Mouse (Mus musculus) megakaryocyte, embryonic 14.5 days (primary cell): ENCODE measurements around the gene Lrp8. TPM values are rescaled to one million over a fixed set of nuclear protein-coding genes. Genes with fewer than 3 reads are reported as not detected.

Experiments
- H3K27me3 ChIP-seq: replicated peaks from 2 replicates; pipeline ENCODE3; 2012; ENCODE audit warnings: inconsistent platforms
- H3K36me3 ChIP-seq: replicated peaks from 2 replicates; pipeline ENCODE3; 2012; ENCODE audit warnings: low read length, inconsistent platforms, mixed read lengths
- H3K4me1 ChIP-seq: 2 replicates; pipeline ENCODE4 v1.6.1; 2012; ENCODE audit warnings: inconsistent platforms
- H3K4me3 ChIP-seq: replicated peaks from 2 replicates; pipeline ENCODE3; 2012; ENCODE audit warnings: moderate library complexity, mild to moderate bottlenecking, inconsistent platforms
- H3K9me3 ChIP-seq: 2 replicates; pipeline ENCODE4 v1.6.1; 2012; ENCODE audit warnings: inconsistent platforms
- FLI1 ChIP-seq: IDR thresholded peaks from 2 replicates; pipeline ENCODE4 v1.6.1; 2012; ENCODE audit warnings: low read length, inconsistent platforms, mixed read lengths
- GATA1 ChIP-seq: IDR thresholded peaks from 3 replicates; pipeline ENCODE4 v1.6.1; 2012; ENCODE audit warnings: mixed read lengths, low read length, inconsistent platforms, borderline replicate concordance
- polyA plus RNA-seq: library from polyadenylated mRNA; stranded (reverse); fragments of >175 nt; gene quantifications from 2 replicates; pipeline ENCODE4 v1.2.3, GENCODE M21; 2012; ENCODE audit warnings: low replicate concordance; ENCODE audit not compliant: insufficient read depth

Gene Lrp8
- 14.7 and 29.4 TPM in 2 replicates for polyA plus RNA-seq

GRCm38 (mm10) chr4:107802185-107802449, at the start of gene Lrp8:
Gene Lrp8 (plus strand): TSS chr4:107802261.
- Histone ChIP-seq H3K27me3 (no peaks in the 10 kb centered on the region), H3K4me1 (peaks cover 71% of the 10 kb centered on the region), H3K4me3 (peak within 1 kb of the TSS; percentile 96), H3K9me3 (no peaks in the 10 kb centered on the region), H3K36me3 (peaks cover 29% of the 10 kb centered on the region)
- TF ChIP-seq GATA1 (no peak), FLI1 (no peak)

- H3K4me3 ChIP-seq, result no peak overlapping the region
Observed at GRCm38 (mm10) chr4:107756222-107756621, 45.8 kb upstream of the Lrp8 start.

GRCm38 (mm10) chr4:107757487-107758470, 44.3 kb upstream of the Lrp8 start:
- H3K9me3 ChIP-seq, result no peaks in the 10 kb centered on the region
- TF ChIP-seq FLI1 (no peak), GATA1 (no peak)
- no peak overlapping the region for H3K4me3 ChIP-seq
- H3K36me3 ChIP-seq, result no peaks in the 10 kb centered on the region
- H3K4me1 ChIP-seq, result peaks cover 46% of the 10 kb centered on the region
- H3K27me3 ChIP-seq, result peaks cover 60% of the 10 kb centered on the region

More at GRCm38 (mm10) chr4:107756222-107756621, 45.8 kb upstream of the Lrp8 start:
- no peaks in the 10 kb centered on the region for H3K9me3 ChIP-seq
- no peaks in the 10 kb centered on the region for H3K36me3 ChIP-seq
- H3K27me3 ChIP-seq, result peaks cover 49% of the 10 kb centered on the region
- TF ChIP-seq GATA1, result no peak
- no peak for TF ChIP-seq FLI1
- H3K4me1 ChIP-seq, result peaks cover 61% of the 10 kb centered on the region

- H3K4me3 ChIP-seq, result no peak overlapping the region
- TF ChIP-seq FLI1 (no peak), GATA1 (no peak)
- peaks cover 64% of the 10 kb centered on the region for H3K27me3 ChIP-seq
- no peaks in the 10 kb centered on the region for H3K36me3 ChIP-seq
- H3K4me1 ChIP-seq, result peaks cover 40% of the 10 kb centered on the region
- no peaks in the 10 kb centered on the region for H3K9me3 ChIP-seq
Observed at GRCm38 (mm10) chr4:107758938-107759337, 43.1 kb upstream of the Lrp8 start.

GRCm38 (mm10) chr4:107763001-107763400, 39.1 kb upstream of the Lrp8 start:
- no peak overlapping the region for H3K4me3 ChIP-seq
- H3K9me3 ChIP-seq, result peaks cover 4% of the 10 kb centered on the region
- H3K4me1 ChIP-seq, result peaks cover 24% of the 10 kb centered on the region
- H3K27me3 ChIP-seq, result peaks cover 62% of the 10 kb centered on the region
- no peak for TF ChIP-seq FLI1
- no peak for TF ChIP-seq GATA1
- H3K36me3 ChIP-seq, result no peaks in the 10 kb centered on the region

GRCm38 (mm10) chr4:107763598-107763997, 38.5 kb upstream of the Lrp8 start:
- Histone ChIP-seq H3K4me1 (peaks cover 20% of the 10 kb centered on the region), H3K4me3 (no peak overlapping the region), H3K27me3 (peaks cover 60% of the 10 kb centered on the region), H3K9me3 (peaks cover 4% of the 10 kb centered on the region), H3K36me3 (no peaks in the 10 kb centered on the region)
- no peak for TF ChIP-seq GATA1
- no peak for TF ChIP-seq FLI1

- Histone ChIP-seq H3K27me3 (peaks cover 61% of the 10 kb centered on the region), H3K4me1 (peaks cover 16% of the 10 kb centered on the region), H3K4me3 (no peak overlapping the region), H3K36me3 (no peaks in the 10 kb centered on the region), H3K9me3 (peaks cover 4% of the 10 kb centered on the region)
- TF ChIP-seq FLI1 (no peak), GATA1 (no peak)
Observed at GRCm38 (mm10) chr4:107765196-107765813, 36.8 kb upstream of the Lrp8 start.

- Histone ChIP-seq H3K27me3 (peaks cover 54% of the 10 kb centered on the region), H3K36me3 (no peaks in the 10 kb centered on the region), H3K4me1 (peaks cover 16% of the 10 kb centered on the region), H3K4me3 (no peak overlapping the region), H3K9me3 (peaks cover 4% of the 10 kb centered on the region)
- TF ChIP-seq FLI1, result no peak
- no peak for TF ChIP-seq GATA1
Observed at GRCm38 (mm10) chr4:107766182-107766581, 35.9 kb upstream of the Lrp8 start.

- TF ChIP-seq GATA1, result no peak
- no peak for TF ChIP-seq FLI1
- Histone ChIP-seq H3K4me1 (peaks cover 28% of the 10 kb centered on the region), H3K4me3 (no peak overlapping the region), H3K27me3 (peaks cover 20% of the 10 kb centered on the region), H3K9me3 (peaks cover 10% of the 10 kb centered on the region; the same call in 1 of the 2 replicates), H3K36me3 (no peaks in the 10 kb centered on the region)
Observed at GRCm38 (mm10) chr4:107772122-107772825, 29.8 kb upstream of the Lrp8 start.

GRCm38 (mm10) chr4:107774868-107775267, 27.2 kb upstream of the Lrp8 start:
- H3K4me1 ChIP-seq, result peaks cover 35% of the 10 kb centered on the region
- TF ChIP-seq GATA1, result no peak
- no peaks in the 10 kb centered on the region for H3K36me3 ChIP-seq
- H3K27me3 ChIP-seq, result peaks cover 13% of the 10 kb centered on the region
- H3K4me3 ChIP-seq, result no peak overlapping the region
- H3K9me3 ChIP-seq, result peaks cover 10% of the 10 kb centered on the region; the same call in 1 of the 2 replicates
